Mouse (Mus musculus): ENCODE data around the gene Dact3.

The Dact3 gene

GRCm38 (mm10) chr7:16890536-16890935 is 15.4 kb downstream of the Dact3 start:
- CTCF ChIA-PET, result interaction anchor here (1.7 kb wide), 1 partner anchor 70 kb away, joined by 3 read pairs; no protein-coding TSS in a partner anchor

- CTCF ChIA-PET, result interaction anchor here (1.6 to 1.7 kb wide), 2 partner anchors 17 to 71 kb away, joined by 3 to 4 read pairs; no protein-coding TSS in a partner anchor
Observed at GRCm38 (mm10) chr7:16890944-16891343, 15.8 kb downstream of the Dact3 start.

- CTCF ChIA-PET, result interaction anchor here (0.8 to 1.7 kb wide), 3 partner anchors 18 to 72 kb away, joined by 3 to 4 read pairs (median 4); no protein-coding TSS in a partner anchor
Observed at GRCm38 (mm10) chr7:16891641-16892351, 16.7 kb downstream of the Dact3 start, which contains the start of gene Gng8. Gene Gng8 (plus strand): TSS chr7:16891786.

- CTCF ChIA-PET, result interaction anchor here (0.8 to 1.6 kb wide), 2 partner anchors 18 to 66 kb away, joined by 4 read pairs; no protein-coding TSS in a partner anchor
Observed at GRCm38 (mm10) chr7:16892352-16892730, 17.2 kb downstream of the Dact3 start.

GRCm38 (mm10) chr7:16893612-16894011 is 18.5 kb downstream of the Dact3 start:
- CTCF ChIA-PET, result no interaction called here

- CTCF ChIA-PET, result interaction anchor here (0.5 to 1.4 kb wide), 2 partner anchors 17 to 21 kb away, joined by 3 to 7 read pairs; no protein-coding TSS in a partner anchor
Observed at GRCm38 (mm10) chr7:16894279-16894678, 19.2 kb downstream of the Dact3 start.

GRCm38 (mm10) chr7:16895000-16895399 is 19.9 kb downstream of the Dact3 start:
- CTCF ChIA-PET, result interaction anchor here (0.5 to 1.9 kb wide), 8 partner anchors 16 to 160 kb away, joined by 3 to 21 read pairs (median 5); no protein-coding TSS in a partner anchor

- CTCF ChIA-PET, result interaction anchor here (0.6 to 1.9 kb wide), 8 partner anchors 18 to 160 kb away, joined by 3 to 21 read pairs (median 5); no protein-coding TSS in a partner anchor
Observed at GRCm38 (mm10) chr7:16895511-16895910, 20.4 kb downstream of the Dact3 start.

- CTCF ChIA-PET, result no interaction called here
Observed at GRCm38 (mm10) chr7:16900526-16900925, 25.4 kb downstream of the Dact3 start.

- CTCF ChIA-PET, result no interaction called here
Observed at GRCm38 (mm10) chr7:16903439-16903955, 28.4 kb downstream of the Dact3 start.

- CTCF ChIA-PET, result no interaction called here
Observed at GRCm38 (mm10) chr7:16904120-16904675, 29.1 kb downstream of the Dact3 start.

- CTCF ChIA-PET, result no interaction called here
Observed at GRCm38 (mm10) chr7:16905491-16906021, 30.4 kb downstream of the Dact3 start.

GRCm38 (mm10) chr7:16906281-16906680 is 31.2 kb downstream of the Dact3 start, which contains the start of gene Ptgir:
Gene Ptgir (plus strand): TSS chr7:16906490.
- CTCF ChIA-PET, result no interaction called here

GRCm38 (mm10) chr7:16906889-16907559 is 31.9 kb downstream of the Dact3 start:
- CTCF ChIA-PET, result no interaction called here

- CTCF ChIA-PET, result no interaction called here
Observed at GRCm38 (mm10) chr7:16907842-16908241, 32.7 kb downstream of the Dact3 start.

GRCm38 (mm10) chr7:16908367-16908766 is 33.2 kb downstream of the Dact3 start:
- CTCF ChIA-PET, result no interaction called here

- CTCF ChIA-PET, result no interaction called here
Observed at GRCm38 (mm10) chr7:16908859-16909258, 33.7 kb downstream of the Dact3 start.

GRCm38 (mm10) chr7:16909909-16910308 is 34.8 kb downstream of the Dact3 start:
- CTCF ChIA-PET, result no interaction called here

GRCm38 (mm10) chr7:16911904-16912303 is 36.8 kb downstream of the Dact3 start:
- CTCF ChIA-PET, result interaction anchor here (0.6 kb wide), 1 partner anchor 8 kb away, joined by 10 read pairs; no protein-coding TSS in a partner anchor

GRCm38 (mm10) chr7:16912360-16912759 is 37.2 kb downstream of the Dact3 start:
- CTCF ChIA-PET, result interaction anchor here (0.6 kb wide), 1 partner anchor 8 kb away, joined by 10 read pairs; no protein-coding TSS in a partner anchor

- CTCF ChIA-PET, result interaction anchor here (0.6 to 1.6 kb wide), 4 partner anchors 18 to 795 kb away, joined by 3 to 8 read pairs (median 5); no protein-coding TSS in a partner anchor
Observed at GRCm38 (mm10) chr7:16913806-16914452, 38.8 kb downstream of the Dact3 start.
